Mouse (Mus musculus) bone marrow, adult 2 months (tissue): ENCODE measurements at regions not wholly inside any gene's neighbourhood (a gene's known extent, or its start where the extent isn't known, plus 50 kb on each side); places are given as distances from the start of the nearest gene placed in this dataset.

Source experiments
- CTCF ChIP-seq: fragments of 200-500 bp; IDR thresholded peaks from 2 replicates; pipeline ENCODE4 v1.5.1; 2011; ENCODE audit warnings: low read length, control low read depth; ENCODE audit not compliant: control insufficient read depth, insufficient read depth
- POLR2A ChIP-seq: fragments of 200-500 bp; IDR thresholded peaks from 2 replicates; pipeline ENCODE4 v1.6.1; 2011; ENCODE audit warnings: low read depth, mild to moderate bottlenecking, control low read depth, low read length, borderline replicate concordance; ENCODE audit not compliant: control insufficient read depth

DNA sequence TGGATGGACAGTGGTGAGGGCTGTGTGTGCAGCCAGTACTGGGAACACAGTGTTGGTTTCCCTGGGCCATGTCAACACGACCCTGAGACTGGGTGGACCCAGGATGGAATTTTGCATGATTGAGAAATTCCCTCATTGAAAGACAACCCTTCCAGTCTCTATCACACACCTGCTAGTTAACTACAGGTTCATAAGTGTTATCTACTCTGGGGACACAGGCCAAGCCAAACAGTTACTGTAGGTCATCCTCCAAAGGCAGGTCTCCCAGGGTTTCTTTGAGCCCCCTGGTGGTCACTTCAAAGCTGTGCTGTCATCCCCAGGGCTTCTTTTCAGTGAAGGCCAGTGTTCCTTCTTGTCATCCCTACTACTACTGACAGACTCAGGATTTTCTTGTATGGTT, 276.7 kb downstream of the Cyp26b1 start:
- TF ChIP-seq POLR2A (no peak), CTCF (no peak)
